Mouse (Mus musculus): Measurements from ENCODE around the gene Aprt.

DNA sequence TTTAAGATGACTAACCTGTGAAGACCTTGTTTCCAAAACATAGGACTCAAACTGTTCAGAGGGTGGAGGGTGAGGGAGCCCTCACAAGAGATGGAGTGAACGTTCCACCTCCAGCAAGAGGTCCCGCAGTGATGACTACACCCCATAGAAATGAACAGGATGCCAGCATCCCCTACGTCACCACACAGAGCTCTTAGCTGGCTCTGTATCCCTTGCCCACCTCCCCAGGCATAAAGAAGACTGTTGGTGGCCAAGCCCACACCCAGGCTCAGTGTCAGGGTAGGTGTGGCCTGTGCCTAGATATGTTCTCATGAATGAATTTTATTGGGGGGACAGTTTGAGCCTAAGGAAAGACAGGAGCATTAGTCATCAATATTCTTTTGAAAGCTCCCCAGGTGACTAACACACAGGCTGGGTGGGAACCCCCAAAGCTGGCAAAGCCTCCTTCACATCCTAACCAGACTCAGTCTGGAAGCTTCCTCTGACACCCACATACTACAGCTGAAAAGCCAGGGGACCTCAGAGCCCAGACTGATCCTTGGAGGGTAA lies 27.7 kb downstream of the Aprt start:
- TF ChIP-seq USF1 (IDR thresholded peaks at IDR 0.05; ENCODE audit: low read depth) (no peak), MAX (IDR thresholded peaks at IDR 0.05; ENCODE audit: low read depth) (no peak), POLR2A (IDR thresholded peaks at IDR 0.05; ENCODE audit: insufficient read length, low read depth) (no peak), TCF3 (IDR thresholded peaks at IDR 0.05; ENCODE audit: insufficient read length, low read depth) (no peak), E2F4 (IDR thresholded peaks at IDR 0.05; ENCODE audit: insufficient read depth) (no peak), SRF (IDR thresholded peaks at IDR 0.05; ENCODE audit: control insufficient read depth, insufficient read length, low read depth) (no peak), MYOG (IDR thresholded peaks at IDR 0.05; ENCODE audit: control insufficient read depth in 1 of 3, insufficient read depth in 1 of 3, insufficient read length in 2 of 3, low read depth in 2 of 3) (no peak), CEBPB (IDR thresholded peaks at IDR 0.05; ENCODE audit: insufficient read depth, poor library complexity, severe bottlenecking) (no peak)

All from myocyte (in vitro differentiated cells).